Mouse (Mus musculus) liver, postnatal 0 days (tissue): ENCODE results near the gene Sac3d1. TPM values are rescaled to one million over a fixed set of nuclear protein-coding genes. Genes with fewer than 3 reads are reported as not detected.

Source experiments
- ATAC-seq: fragments of 200-750 bp; cut with Nextera tagmentation; 2 replicates; pipeline ENCODE4 v1.8.0; 2017; ENCODE audit warnings: mild to moderate bottlenecking, moderate library complexity
- DNase-seq: peaks from one replicate; pipeline ENCODE4 v3.0.0-alpha.2; 2016
- H3K27ac ChIP-seq: fragments of 300-500 bp; sonication (generic); 2 replicates; pipeline ENCODE4 v1.5.1; 2014; ENCODE audit warnings: antibody characterized with exemption, moderate library complexity, mild to moderate bottlenecking, low read depth
- H3K27me3 ChIP-seq: fragments of 300-500 bp; sonication (generic); 2 replicates; pipeline ENCODE4 v1.6.1; 2014; ENCODE audit warnings: low read length, control low read depth, mixed read lengths; ENCODE audit not compliant: insufficient read depth
- H3K36me3 ChIP-seq: fragments of 300-500 bp; sonication (generic); replicated peaks from 2 replicates; pipeline ENCODE4 v1.6.1; 2014; ENCODE audit warnings: mild to moderate bottlenecking, control low read depth, low read length, moderate library complexity, mixed read lengths; ENCODE audit not compliant: insufficient read depth
- H3K4me1 ChIP-seq: fragments of 300-500 bp; sonication (generic); 2 replicates; pipeline ENCODE4 v1.6.1; 2014; ENCODE audit warnings: antibody characterized with exemption, mild to moderate bottlenecking, control low read depth; ENCODE audit not compliant: insufficient read depth
- H3K4me2 ChIP-seq: fragments of 300-500 bp; sonication (generic); 2 replicates; pipeline ENCODE4 v1.6.1; 2014; ENCODE audit warnings: low read depth, mild to moderate bottlenecking, low read length, moderate library complexity, mixed read lengths
- H3K4me3 ChIP-seq: fragments of 300-500 bp; sonication (generic); 2 replicates; pipeline ENCODE4 v1.5.1; 2014; ENCODE audit warnings: low read depth, low read length
- H3K9ac ChIP-seq: fragments of 300-500 bp; sonication (generic); replicated peaks from 2 replicates; pipeline ENCODE4 v1.6.1; 2014; ENCODE audit warnings: mild to moderate bottlenecking, moderate library complexity
- H3K9me3 ChIP-seq: fragments of 300-500 bp; sonication (generic); 2 replicates; pipeline ENCODE4 v1.6.1; 2016; ENCODE audit warnings: mild to moderate bottlenecking, control low read depth, low read length, mixed read lengths
- CTCF ChIP-seq: sonication (generic); IDR thresholded peaks from 2 replicates; pipeline ENCODE4 v1.5.1; 2016; ENCODE audit warnings: antibody characterized with exemption, low read depth
- EP300 ChIP-seq: IDR thresholded peaks from 2 replicates; pipeline ENCODE4 v1.6.1; 2016; ENCODE audit warnings: antibody characterized with exemption, low read depth, mild to moderate bottlenecking
- WGBS: fragments of 180-500 bp; shearing (Covaris S2); extraction: QIAGEN DNeasy Blood & Tissue Kit; methylation state at CpG from one replicate; pipeline ENCODE4 v1.1.7; 2014; ENCODE audit not compliant: insufficient replicate concordance; 5-methylcytosine and 5-hydroxymethylcytosine counted together
- polyA plus RNA-seq: library from polyadenylated mRNA; unstranded; fragments of >200 nt; fragmentation: Nextera tagmentation; extraction: Ambion mirVana; gene quantifications from 2 replicates; pipeline ENCODE4 v1.2.1, GENCODE M21; 2015

The Sac3d1 gene
- polyA plus RNA-seq, 1 experiment from 2014 or later: 15.6 TPM

- TF ChIP-seq EP300 (0 out of 2 replicates have a peak, but pooled peaks have one; percentile 42), CTCF (no peak)
- Histone ChIP-seq H3K36me3 (peaks cover 18% of the 10 kb centered on the region), H3K27me3 (no peaks in the 10 kb centered on the region), H3K4me2 (peak within 1 kb of the TSS; percentile 85), H3K9ac (peak within 1 kb of the TSS; percentile 68), H3K4me1 (peaks cover 17% of the 10 kb centered on the region), H3K4me3 (peak within 1 kb of the TSS; percentile 70), H3K27ac (peak within 1 kb of the TSS; percentile 79), H3K9me3 (no peaks in the 10 kb centered on the region)
- peak; percentile 85 for DNase-seq
- peak; percentile 91 for ATAC-seq
- WGBS: under 1% methylated on average over 33 of the region's 33 CpGs
These were observed 41.7 kb downstream of the Sac3d1 start, which contains the start of gene Vps51 for GRCm38 (mm10) chr19:6076564-6077393. Gene Vps51, minus strand, starts transcription at chr19:6077231.

GRCm38 (mm10) chr19:6073889-6074288 lies 44.6 kb downstream of the Sac3d1 start:
- H3K27ac ChIP-seq: peak overlapping the region; percentile 39; the same call in 1 of the 2 replicates
- H3K4me2 ChIP-seq: no peak overlapping the region
- peaks cover 17% of the 10 kb centered on the region for H3K4me1 ChIP-seq
- DNase-seq (no peak), ATAC-seq (no peak)
- 72% methylated on average over 5 of the region's 5 CpGs for WGBS
- H3K9me3 ChIP-seq: no peaks in the 10 kb centered on the region
- H3K36me3 ChIP-seq: peaks cover 17% of the 10 kb centered on the region
- no peak for TF ChIP-seq EP300
- TF ChIP-seq CTCF: no peak
- H3K9ac ChIP-seq: no peak overlapping the region
- H3K4me3 ChIP-seq: no peak overlapping the region
- H3K27me3 ChIP-seq: no peaks in the 10 kb centered on the region

GRCm38 (mm10) chr19:6071261-6071660 lies 47.2 kb downstream of the Sac3d1 start:
- TF ChIP-seq EP300 (no peak), CTCF (no peak)

GRCm38 (mm10) chr19:6070571-6071250 lies 47.7 kb downstream of the Sac3d1 start:
- H3K36me3 ChIP-seq: peaks cover 18% of the 10 kb centered on the region
- 88% methylated on average over 31 of the region's 31 CpGs for WGBS
- H3K4me3 ChIP-seq: no peak overlapping the region
- no peak for ATAC-seq
- no peaks in the 10 kb centered on the region for H3K27me3 ChIP-seq
- DNase-seq: no peak
- no peak for TF ChIP-seq EP300
- no peak for TF ChIP-seq CTCF
- H3K4me1 ChIP-seq: peaks cover 25% of the 10 kb centered on the region
- no peak overlapping the region for H3K9ac ChIP-seq
- no peak overlapping the region for H3K4me2 ChIP-seq
- no peak overlapping the region for H3K27ac ChIP-seq
- H3K9me3 ChIP-seq: no peaks in the 10 kb centered on the region

More at GRCm38 (mm10) chr19:6071261-6071660, 47.2 kb downstream of the Sac3d1 start:
- H3K9me3 ChIP-seq: no peaks in the 10 kb centered on the region
- ATAC-seq (no peak), DNase-seq (no peak)
- no peak overlapping the region for H3K27ac ChIP-seq
- 92% methylated on average over 19 of the region's 19 CpGs for WGBS
- H3K27me3 ChIP-seq: no peaks in the 10 kb centered on the region
- H3K4me2 ChIP-seq: no peak overlapping the region
- H3K4me1 ChIP-seq: peaks cover 25% of the 10 kb centered on the region
- no peak overlapping the region for H3K9ac ChIP-seq
- H3K4me3 ChIP-seq: no peak overlapping the region
- peaks cover 18% of the 10 kb centered on the region for H3K36me3 ChIP-seq

- Histone ChIP-seq H3K9ac (no peak overlapping the region), H3K4me1 (peaks cover 23% of the 10 kb centered on the region), H3K27ac (no peak overlapping the region), H3K4me3 (no peak overlapping the region), H3K36me3 (peaks cover 18% of the 10 kb centered on the region), H3K4me2 (no peak overlapping the region), H3K27me3 (no peaks in the 10 kb centered on the region), H3K9me3 (no peaks in the 10 kb centered on the region)
- no peak for DNase-seq
- WGBS: 90% methylated on average over 10 of the region's 10 CpGs
- no peak for TF ChIP-seq CTCF
- no peak for TF ChIP-seq EP300
- no peak for ATAC-seq
These were observed 48.6 kb downstream of the Sac3d1 start for GRCm38 (mm10) chr19:6069851-6070250.

GRCm38 (mm10) chr19:6068951-6069350 lies 49.5 kb downstream of the Sac3d1 start:
- no peak for TF ChIP-seq EP300
- TF ChIP-seq CTCF: no peak
- no peak overlapping the region for H3K27ac ChIP-seq
- H3K4me1 ChIP-seq: peaks cover 23% of the 10 kb centered on the region
- H3K4me2 ChIP-seq: no peak overlapping the region
- H3K9ac ChIP-seq: no peak overlapping the region
- no peaks in the 10 kb centered on the region for H3K27me3 ChIP-seq
- H3K4me3 ChIP-seq: no peak overlapping the region
- peaks cover 18% of the 10 kb centered on the region for H3K36me3 ChIP-seq
- no peaks in the 10 kb centered on the region for H3K9me3 ChIP-seq
- DNase-seq: no peak
- WGBS: 82% methylated on average over 4 of the region's 4 CpGs
- ATAC-seq: no peak
